ENCODE assay signal across 22 mouse cellular contexts in the genomic region with DNA sequence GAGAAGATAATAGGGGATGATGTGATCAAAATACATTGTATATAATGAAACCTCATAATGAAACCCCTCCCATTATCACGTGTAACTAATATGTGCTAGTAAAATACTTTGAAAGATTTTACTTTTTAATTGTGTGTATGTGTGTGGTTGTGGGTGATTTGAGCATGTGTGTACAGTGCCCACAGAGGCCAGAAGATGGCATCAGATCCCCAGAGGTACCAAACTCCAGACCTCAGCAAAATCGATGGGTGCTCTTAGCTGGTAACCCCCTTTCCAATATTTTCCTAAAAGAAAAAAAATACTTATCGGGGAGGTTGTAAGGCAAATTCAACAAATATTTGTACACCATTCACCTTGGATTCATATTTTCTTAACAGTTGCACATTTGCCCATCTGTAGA. TPM values are rescaled to one million over a fixed set of nuclear protein-coding genes. Genes with fewer than 3 reads are reported as not detected.
DNase-seq lines count a peak whose midpoint lies in the region; ATAC-seq and TF ChIP-seq lines count a peak whose summit lies in the region.
"Had no signal": no experiment of that assay in that cellular context is flagged by ENCODE, and none has a peak within 500 bp of the region (broad histone marks: within the 10 kb centered on the region; RNA-seq: fewer than 3 reads in every experiment).

No protein-coding gene starts in this region.

- no peak overlapping the region for H3K9ac ChIP-seq in lung, embryonic 14.5 days
- H3K9ac ChIP-seq: embryonic facial prominence, embryonic 13.5 days; liver, embryonic 15.5 days had no signal

- H3K9me3 ChIP-seq in lung, embryonic 14.5 days (ENCODE audit: low read depth, low read length), result no peaks in the 10 kb centered on the region
- H3K9me3 ChIP-seq: embryonic facial prominence, embryonic 13.5 days; forebrain, embryonic 10.5 days; G1E; limb, embryonic 10.5 days; liver, embryonic 15.5 days had no signal

- WGBS in kidney, adult 2 months, result 53% methylated on average over 3 of the region's 3 CpGs
- WGBS in lung, embryonic 14.5 days, result 59% methylated on average over 3 of the region's 3 CpGs

- H3K4me3 ChIP-seq in kidney, adult 2 months (ENCODE audit: insufficient read depth, low read depth, low read length), result no peak overlapping the region
- no peak overlapping the region for H3K4me3 ChIP-seq in lung, embryonic 14.5 days (ENCODE audit: low read depth, low read length)
- H3K4me3 ChIP-seq: embryonic facial prominence, embryonic 13.5 days; forebrain, embryonic 10.5 days; limb, embryonic 10.5 days; liver, embryonic 15.5 days had no signal

- no peak for TF ChIP-seq POLR2A in kidney, adult 2 months (IDR thresholded peaks at IDR 0.05; ENCODE audit: low read depth, low read length)
- TF ChIP-seq POLR2A in brain, embryonic 14.5 days (IDR thresholded peaks at IDR 0.05; ENCODE audit: borderline replicate concordance, extremely low read depth, insufficient read depth, insufficient read length, poor library complexity, severe bottlenecking), result no peak

- no peak overlapping the region for H3K27ac ChIP-seq in kidney, adult 2 months (ENCODE audit: insufficient read depth, low read depth, low read length)
- H3K27ac ChIP-seq in lung, embryonic 14.5 days (ENCODE audit: low read depth), result no peak overlapping the region
- H3K27ac ChIP-seq: embryonic facial prominence, embryonic 13.5 days; forebrain, embryonic 10.5 days; limb, embryonic 10.5 days; liver, embryonic 15.5 days; macrophage had no signal

- ATAC-seq in lung, embryonic 14.5 days (ENCODE audit: insufficient read depth), result no peak
- ATAC-seq: hindbrain, embryonic 16.5 days; midbrain, embryonic 16.5 days had no signal

- no peaks in the 10 kb centered on the region for H3K4me1 ChIP-seq in kidney, adult 2 months (ENCODE audit: control insufficient read depth, insufficient read depth, low read length)
- H3K4me1 ChIP-seq in lung, embryonic 14.5 days (ENCODE audit: insufficient read depth), result no peaks in the 10 kb centered on the region
- H3K4me1 ChIP-seq: embryonic facial prominence, embryonic 13.5 days; forebrain, embryonic 10.5 days; limb, embryonic 10.5 days; liver, embryonic 15.5 days had no signal

- no peaks in the 10 kb centered on the region for H3K27me3 ChIP-seq in kidney, adult 2 months (replicated peaks; ENCODE audit: control insufficient read depth, insufficient read depth, low read length)
- no peaks in the 10 kb centered on the region for H3K27me3 ChIP-seq in lung, embryonic 14.5 days (ENCODE audit: insufficient read depth, low read length)
- H3K27me3 ChIP-seq: liver, embryonic 15.5 days had no signal

- peak; percentile 46 for TF ChIP-seq CTCF in kidney, adult 2 months (conservative IDR thresholded peaks at IDR 0.05; ENCODE audit: insufficient read depth, insufficient read length, low read depth, low read length)
- TF ChIP-seq CTCF in lung, embryonic 14.5 days (IDR thresholded peaks at IDR 0.05; ENCODE audit: low read depth), result peak; percentile 19; the same call in 1 of the 2 replicates
- peak; percentile 31; the same call in 1 of the 2 replicates for TF ChIP-seq CTCF in brain, embryonic 14.5 days (IDR thresholded peaks at IDR 0.05; ENCODE audit: borderline replicate concordance, extremely low read depth, insufficient read depth, insufficient read length)

- no peaks in the 10 kb centered on the region for H3K36me3 ChIP-seq in kidney, adult 2 months (ENCODE audit: control insufficient read depth, insufficient read depth, low read length)
- no peaks in the 10 kb centered on the region for H3K36me3 ChIP-seq in lung, embryonic 14.5 days (ENCODE audit: insufficient read depth)
- H3K36me3 ChIP-seq: embryonic facial prominence, embryonic 13.5 days; forebrain, embryonic 10.5 days; G1E; limb, embryonic 10.5 days; liver, embryonic 15.5 days had no signal

- no peak overlapping the region for H3K4me2 ChIP-seq in lung, embryonic 14.5 days
- H3K4me2 ChIP-seq: embryonic facial prominence, embryonic 13.5 days; liver, embryonic 15.5 days had no signal

- peak; percentile 3 to 7 for DNase-seq in cerebellum, postnatal 10 days
- no peak for DNase-seq in cerebellum, postnatal 36 days
- DNase-seq in kidney, adult 2 months, result no peak
- no peak for DNase-seq in kidney, adult 8-10 months
- DNase-seq in lung, embryonic 14.5 days, result peak; percentile 16
- no peak for DNase-seq in lung, postnatal 4 days
- no peak for DNase-seq in brain, embryonic 14.5 days (ENCODE audit: low read depth)
- DNase-seq in frontal cortex, postnatal 10 days (ENCODE audit: low spot score in 2 of 2), result no peak
- DNase-seq: adrenal gland, postnatal 14 days; B cell, adult 2 months; cerebellum, adult 9-11 months; heart, adult 18-20 months; heart, postnatal 14 days; kidney, postnatal 14 days had no signal

RNA-seq across cellular contexts. Expression of gene Pdha1, which starts 40.8 kb away (rescaled TPM):
- polyA plus RNA-seq in kidney, adult 2 months (2012; rRNA removed), result 194 and 250 TPM in 2 replicates
- 121 and 123 TPM in 2 replicates for polyA plus RNA-seq in lung, embryonic 14.5 days (2014; fragmentation: Nextera tagmentation; extraction: Ambion mirVana)
- polyA plus RNA-seq in brain, embryonic 14.5 days (2012; rRNA removed), result 67.0 and 76.2 TPM in 2 replicates

Comparison
In these comparisons a context has a peak if more than half of its experiments do, and no peak if none do; other contexts are left out.
1. DNase-seq: peak in cerebellum, postnatal 10 days (2 of 2) and lung, embryonic 14.5 days (single experiment); none in cerebellum, postnatal 36 days (0 of 2), kidney, adult 2 months (single experiment), kidney, adult 8-10 months (0 of 2), lung, postnatal 4 days (0 of 2), brain, embryonic 14.5 days (single experiment) and frontal cortex, postnatal 10 days (0 of 2).
2. Peak in every context shown above with its lines, with median percentiles within 50 percentile points of each other: CTCF ChIP-seq.